10 mouse cellular contexts compared by ENCODE assay signal in the genomic region with DNA sequence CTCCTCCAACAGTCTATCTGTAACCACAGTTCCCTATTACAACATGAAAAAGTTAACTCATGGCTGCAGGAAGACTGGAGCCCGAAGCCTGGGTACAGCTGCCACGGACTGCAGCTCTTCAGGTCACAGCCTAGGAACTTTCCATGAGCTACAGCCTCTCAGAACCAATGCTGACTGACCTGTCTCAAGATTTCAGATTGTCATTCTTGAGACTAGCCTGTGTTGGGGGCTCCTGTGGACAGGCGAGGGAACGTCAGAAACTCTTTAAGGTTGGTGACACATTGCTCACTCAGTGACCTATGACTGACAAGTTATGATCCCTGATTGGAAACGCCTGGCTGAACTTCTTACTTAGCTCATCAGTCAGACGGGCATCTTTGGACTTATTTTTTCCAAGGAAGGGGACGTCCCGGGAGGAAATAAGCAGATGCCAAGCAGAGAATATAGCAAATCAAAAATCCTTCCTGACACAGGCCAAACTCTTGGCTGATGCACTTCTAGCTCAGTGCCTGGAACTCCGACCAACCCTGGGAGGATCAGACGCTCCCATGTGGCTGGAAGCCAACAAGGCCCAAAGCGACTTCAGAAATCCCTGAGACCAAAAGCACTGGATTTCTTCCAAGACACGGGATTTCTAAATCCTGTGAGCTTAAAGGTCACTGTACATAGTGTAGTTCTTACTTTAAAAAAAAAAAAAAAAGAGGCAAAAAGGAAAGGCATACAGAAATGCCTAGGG.
DNase-seq lines count a peak whose midpoint lies in the region; ATAC-seq and TF ChIP-seq lines count a peak whose summit lies in the region.
"Had no signal": no experiment of that assay in that cellular context is flagged by ENCODE, and none has a peak within 500 bp of the region (broad histone marks: within the 10 kb centered on the region; RNA-seq: fewer than 3 reads in every experiment).

No protein-coding gene starts in this region.

- 58% methylated on average over 12 of the region's 12 CpGs for WGBS in forebrain, embryonic 15.5 days
- 90% methylated on average over 12 of the region's 12 CpGs for WGBS in forebrain, embryonic 10.5 days
- WGBS in heart, adult 2 months: 16% methylated on average over 12 of the region's 12 CpGs
- WGBS in kidney, embryonic 14.5 days: 53% methylated on average over 12 of the region's 12 CpGs
- WGBS in small intestine, adult 2 months: 32% methylated on average over 12 of the region's 12 CpGs

- no peak overlapping the region for H3K4me2 ChIP-seq in forebrain, embryonic 15.5 days (replicated peaks)
- no peak overlapping the region for H3K4me2 ChIP-seq in kidney, embryonic 14.5 days (replicated peaks; ENCODE audit: low read depth, low read length)
- H3K4me2 ChIP-seq: embryonic facial prominence, embryonic 12.5 days had no signal

- H3K4me3 ChIP-seq in forebrain, embryonic 15.5 days: no peak overlapping the region
- no peak overlapping the region for H3K4me3 ChIP-seq in forebrain, embryonic 10.5 days
- H3K4me3 ChIP-seq in heart, adult 2 months: no peak overlapping the region
- H3K4me3 ChIP-seq in kidney, embryonic 14.5 days (ENCODE audit: low read length): no peak overlapping the region
- H3K4me3 ChIP-seq in small intestine, adult 2 months (ENCODE audit: low read depth, low read length): no peak overlapping the region
- H3K4me3 ChIP-seq: embryonic facial prominence, embryonic 12.5 days had no signal

- 0 out of 2 replicates have a peak, but pooled peaks have one; percentile 20 for TF ChIP-seq EP300 in heart, adult 2 months (IDR thresholded peaks at IDR 0.05; ENCODE audit: insufficient read depth, low read depth, low read length)

- no peaks in the 10 kb centered on the region for H3K79me2 ChIP-seq in heart, adult 2 months (replicated peaks; ENCODE audit: control insufficient read depth, insufficient read depth, low read length)

- intact Hi-C loops in heart, adult 2 months (cut with DNase I): loop anchor here (1.0 to 2.0 kb wide), 2 partner anchors 54 to 77 kb away; a partner anchor contains a TSS

- H3K9ac ChIP-seq in forebrain, embryonic 15.5 days (replicated peaks): no peak overlapping the region
- H3K9ac ChIP-seq in heart, adult 2 months (ENCODE audit: low read depth, low read length): 0 out of 2 replicates have a peak overlapping the region, but pooled peaks have one; percentile 4
- H3K9ac ChIP-seq in kidney, embryonic 14.5 days (ENCODE audit: low read depth, low read length): no peak overlapping the region
- H3K9ac ChIP-seq: embryonic facial prominence, embryonic 12.5 days had no signal

- TF ChIP-seq POLR2A in heart, adult 2 months (IDR thresholded peaks at IDR 0.05; ENCODE audit: insufficient read depth, low read depth, low read length): 0 out of 2 replicates have a peak, but pooled peaks have one; percentile 6
- TF ChIP-seq POLR2A in small intestine, adult 2 months (IDR thresholded peaks at IDR 0.05; ENCODE audit: low read depth, low read length): no peak

- TF ChIP-seq CTCF in heart, adult 2 months (IDR thresholded peaks at IDR 0.05): no peak
- TF ChIP-seq CTCF in small intestine, adult 2 months (IDR thresholded peaks at IDR 0.05; ENCODE audit: extremely low read depth, insufficient read length, insufficient replicate concordance, low read depth, low read length): no peak

- peaks cover 59% of the 10 kb centered on the region for H3K4me1 ChIP-seq in forebrain, embryonic 15.5 days
- peaks cover 28% of the 10 kb centered on the region for H3K4me1 ChIP-seq in forebrain, embryonic 10.5 days
- peaks cover 42% of the 10 kb centered on the region for H3K4me1 ChIP-seq in heart, adult 2 months (ENCODE audit: control insufficient read depth, insufficient read depth, low read length)
- peaks cover 11% of the 10 kb centered on the region; the same call in 1 of the 2 replicates for H3K4me1 ChIP-seq in kidney, embryonic 14.5 days (ENCODE audit: control insufficient read depth, insufficient read depth, low read length)
- peaks cover 17% of the 10 kb centered on the region; the same call in 1 of the 2 replicates for H3K4me1 ChIP-seq in small intestine, adult 2 months (ENCODE audit: control insufficient read depth, insufficient read depth, insufficient read length, low read length)

- no peak for DNase-seq in forebrain, embryonic 10.5 days (ENCODE audit: extremely low spot score, low spot score)
- DNase-seq in adrenal gland, adult 18-20 months (ENCODE audit: low spot score in 2 of 2): peak; percentile 42 to 51
- DNase-seq in heart, adult 2 months: peak; percentile 69 to 80
- no peak for DNase-seq in embryo, embryonic 11 days

- H3K27me3 ChIP-seq in forebrain, embryonic 15.5 days: no peaks in the 10 kb centered on the region
- no peaks in the 10 kb centered on the region for H3K27me3 ChIP-seq in forebrain, embryonic 10.5 days (ENCODE audit: poor library complexity, severe bottlenecking)
- no peaks in the 10 kb centered on the region for H3K27me3 ChIP-seq in heart, adult 2 months (ENCODE audit: control insufficient read depth, insufficient read depth, low read length)
- no peaks in the 10 kb centered on the region for H3K27me3 ChIP-seq in kidney, embryonic 14.5 days (ENCODE audit: control insufficient read depth, insufficient read depth, low read length)
- H3K27me3 ChIP-seq in small intestine, adult 2 months (ENCODE audit: control insufficient read depth, insufficient read depth, low read length): no peaks in the 10 kb centered on the region
- H3K27me3 ChIP-seq: CH12.LX; embryonic facial prominence, embryonic 12.5 days had no signal

- H3K27ac ChIP-seq in forebrain, embryonic 15.5 days (replicated peaks): peak overlapping the region; percentile 49
- H3K27ac ChIP-seq in forebrain, embryonic 10.5 days: no peak overlapping the region
- peak overlapping the region; percentile 80 for H3K27ac ChIP-seq in heart, adult 2 months
- H3K27ac ChIP-seq in kidney, embryonic 14.5 days (ENCODE audit: low read depth, low read length): no peak overlapping the region
- H3K27ac ChIP-seq in small intestine, adult 2 months (ENCODE audit: insufficient read depth, low read depth, low read length): peak overlapping the region; percentile 53
- H3K27ac ChIP-seq: embryonic facial prominence, embryonic 12.5 days had no signal

- H3K36me3 ChIP-seq in forebrain, embryonic 15.5 days: no peaks in the 10 kb centered on the region
- H3K36me3 ChIP-seq in forebrain, embryonic 10.5 days (replicated peaks): no peaks in the 10 kb centered on the region
- peaks cover 41% of the 10 kb centered on the region for H3K36me3 ChIP-seq in heart, adult 2 months (ENCODE audit: control insufficient read depth, insufficient read depth, low read length)
- H3K36me3 ChIP-seq in kidney, embryonic 14.5 days (ENCODE audit: control insufficient read depth, insufficient read depth, low read length): no peaks in the 10 kb centered on the region
- no peaks in the 10 kb centered on the region; the same call in 1 of the 2 replicates for H3K36me3 ChIP-seq in small intestine, adult 2 months (ENCODE audit: control insufficient read depth, insufficient read depth, low read length)
- H3K36me3 ChIP-seq: embryonic facial prominence, embryonic 12.5 days had no signal

- ATAC-seq in forebrain, embryonic 15.5 days (replicated peaks): no peak
- ATAC-seq in kidney, embryonic 14.5 days (ENCODE audit: low FRiP score, low TSS enrichment): 0 out of 2 replicates have a peak, but pooled peaks have one; percentile 28
- ATAC-seq in inflammation-experienced regulatory T-cells, adult 6 months: no peak

- H3K9me3 ChIP-seq in forebrain, embryonic 15.5 days: no peaks in the 10 kb centered on the region
- H3K9me3 ChIP-seq in forebrain, embryonic 10.5 days: no peaks in the 10 kb centered on the region
- no peaks in the 10 kb centered on the region for H3K9me3 ChIP-seq in kidney, embryonic 14.5 days (ENCODE audit: control insufficient read depth, low read length)
- H3K9me3 ChIP-seq: embryonic facial prominence, embryonic 12.5 days had no signal

Comparison
In these comparisons a context has a peak if more than half of its experiments do, and no peak if none do; other contexts are left out.
1. H3K27ac ChIP-seq: peak in forebrain, embryonic 15.5 days (single experiment), heart, adult 2 months (single experiment) and small intestine, adult 2 months (single experiment); none in forebrain, embryonic 10.5 days (single experiment) and kidney, embryonic 14.5 days (single experiment).
2. DNase-seq: peak in adrenal gland, adult 18-20 months (2 of 2) and heart, adult 2 months (2 of 2); none in forebrain, embryonic 10.5 days (single experiment) and embryo, embryonic 11 days (single experiment).